ENCODE assay signal across 8 mouse cellular contexts in genomic region chr7:126754866-126755265, GRCm38 (mm10). TPM values are rescaled to one million over a fixed set of nuclear protein-coding genes. Genes with fewer than 3 reads are reported as not detected.
A peak's percentile ranks its signal among the peaks of the same experiment; 100 is the strongest.
DNase-seq lines count a peak whose midpoint lies in the region; ATAC-seq and TF ChIP-seq lines count a peak whose summit lies in the region.

No protein-coding gene starts in this region.

- no peaks in the 10 kb centered on the region for H3K36me3 ChIP-seq in forebrain, postnatal 0 days (ENCODE audit: insufficient read depth)
- no peaks in the 10 kb centered on the region for H3K36me3 ChIP-seq in hindbrain, embryonic 10.5 days

- WGBS in forebrain, postnatal 0 days, result 2% methylated on average over 9 of the region's 9 CpGs
- 1% methylated on average over 9 of the region's 9 CpGs for WGBS in hindbrain, embryonic 10.5 days

- TF ChIP-seq CTCF in forebrain, postnatal 0 days (IDR thresholded peaks at IDR 0.05; ENCODE audit: low read depth), result peak; percentile 87

- no peaks in the 10 kb centered on the region for H3K9me3 ChIP-seq in forebrain, postnatal 0 days (ENCODE audit: low read length)
- H3K9me3 ChIP-seq in hindbrain, embryonic 10.5 days, result no peaks in the 10 kb centered on the region

- H3K27me3 ChIP-seq in forebrain, postnatal 0 days (ENCODE audit: insufficient read depth, low read length), result no peaks in the 10 kb centered on the region
- H3K27me3 ChIP-seq in hindbrain, embryonic 10.5 days (ENCODE audit: insufficient read depth, poor library complexity, severe bottlenecking), result no peaks in the 10 kb centered on the region

- H3K4me2 ChIP-seq in forebrain, postnatal 0 days (ENCODE audit: low read depth), result 0 out of 2 replicates have a peak overlapping the region, but pooled peaks have one; percentile 15

- H3K4me3 ChIP-seq in forebrain, postnatal 0 days (ENCODE audit: low read depth, low read length), result no peak overlapping the region
- H3K4me3 ChIP-seq in hindbrain, embryonic 10.5 days, result peak overlapping the region; percentile 30

- DNase-seq in T-cell, adult 2 months (ENCODE audit: low spot score), result peak; percentile 53
- peak; percentile 85 for DNase-seq in cerebellum, adult 8-10 months
- DNase-seq in forebrain, postnatal 0 days, result peak; percentile 89
- peak; percentile 83 for DNase-seq in hindbrain, embryonic 10.5 days (ENCODE audit: low spot score)
- peak; percentile 47 to 73 for DNase-seq in layer of hippocampus, postnatal 36 days
- DNase-seq in lung, postnatal 4 days, result peak; percentile 82 to 88
- peak; percentile 68 for DNase-seq in retina, postnatal 7 days (ENCODE audit: low read depth, low spot score)
- DNase-seq in urinary bladder, postnatal 4 days (ENCODE audit: low spot score in 2 of 2), result peak; percentile 61 to 82

- H3K27ac ChIP-seq in forebrain, postnatal 0 days (ENCODE audit: low read depth, low read length), result no peak overlapping the region
- H3K27ac ChIP-seq in hindbrain, embryonic 10.5 days, result peak overlapping the region; percentile 79

- H3K4me1 ChIP-seq in forebrain, postnatal 0 days (ENCODE audit: insufficient read depth), result no peaks in the 10 kb centered on the region
- peaks cover 18% of the 10 kb centered on the region for H3K4me1 ChIP-seq in hindbrain, embryonic 10.5 days (replicated peaks)

- ATAC-seq in forebrain, postnatal 0 days, result peak; percentile 81

- no peak overlapping the region for H3K9ac ChIP-seq in forebrain, postnatal 0 days

RNA-seq across cellular contexts. Expression of gene Mapk3, which starts 4.5 kb away (rescaled TPM):
- total RNA-seq in forebrain, postnatal 0 days (2014; rRNA removed), result 108 and 131 TPM in 2 replicates
- 118 and 133 TPM in 2 replicates for polyA plus RNA-seq in forebrain, postnatal 0 days (2015; fragmentation: Nextera tagmentation; extraction: Ambion mirVana)
- 62.5 and 63.8 TPM in 2 replicates for polyA plus RNA-seq in hindbrain, embryonic 10.5 days (2016; fragmentation: Nextera tagmentation; extraction: Ambion mirVana)
- total RNA-seq in layer of hippocampus, postnatal 36 days (2021), result 100 to 1,000 TPM; 144 to 146 TPM

RNA-seq across cellular contexts. Expression of gene Gdpd3, which starts 11.3 kb away (rescaled TPM):
- 1.2 and 2.5 TPM in 2 replicates for total RNA-seq in forebrain, postnatal 0 days (2014; rRNA removed)
- 0.93 and 0.97 TPM in 2 replicates for polyA plus RNA-seq in forebrain, postnatal 0 days (2015; fragmentation: Nextera tagmentation; extraction: Ambion mirVana)
- 0.55 and 1.3 TPM in 2 replicates for polyA plus RNA-seq in hindbrain, embryonic 10.5 days (2016; fragmentation: Nextera tagmentation; extraction: Ambion mirVana)
- total RNA-seq in layer of hippocampus, postnatal 36 days (2021), result 1 to 10 TPM; 2.5 to 5.1 TPM

RNA-seq across cellular contexts. Expression of gene Ypel3, which starts 21.9 kb away (rescaled TPM):
- total RNA-seq in forebrain, postnatal 0 days (2014; rRNA removed), result 162 and 237 TPM in 2 replicates
- 223 and 250 TPM in 2 replicates for polyA plus RNA-seq in forebrain, postnatal 0 days (2015; fragmentation: Nextera tagmentation; extraction: Ambion mirVana)
- polyA plus RNA-seq in hindbrain, embryonic 10.5 days (2016; fragmentation: Nextera tagmentation; extraction: Ambion mirVana), result 51.3 and 89.7 TPM in 2 replicates
- 100 to 1,000 TPM; 278 to 291 TPM for total RNA-seq in layer of hippocampus, postnatal 36 days (2021)

RNA-seq across cellular contexts. Expression of gene Tbx6, which starts 26.4 kb away (rescaled TPM):
- total RNA-seq in forebrain, postnatal 0 days (2014; rRNA removed), result 0.31 and 0.38 TPM in 2 replicates
- 0.10 and 0.11 TPM in 2 replicates for polyA plus RNA-seq in forebrain, postnatal 0 days (2015; fragmentation: Nextera tagmentation; extraction: Ambion mirVana)
- polyA plus RNA-seq in hindbrain, embryonic 10.5 days (2016; fragmentation: Nextera tagmentation; extraction: Ambion mirVana), result 0.22 and 0.47 TPM in 2 replicates
- 1 to 10 TPM in 1 of 2 experiments, under 1 TPM in 1; 0.75 to 1.1 TPM for total RNA-seq in layer of hippocampus, postnatal 36 days (2021)

RNA-seq across cellular contexts. Expression of gene Ppp4c, which starts 37.4 kb away (rescaled TPM):
- total RNA-seq in forebrain, postnatal 0 days (2014; rRNA removed), result 114 and 119 TPM in 2 replicates
- 161 and 172 TPM in 2 replicates for polyA plus RNA-seq in forebrain, postnatal 0 days (2015; fragmentation: Nextera tagmentation; extraction: Ambion mirVana)
- polyA plus RNA-seq in hindbrain, embryonic 10.5 days (2016; fragmentation: Nextera tagmentation; extraction: Ambion mirVana), result 391 and 411 TPM in 2 replicates
- 10 to 100 TPM; 54.3 to 59.5 TPM for total RNA-seq in layer of hippocampus, postnatal 36 days (2021)
